In the genomic region with DNA sequence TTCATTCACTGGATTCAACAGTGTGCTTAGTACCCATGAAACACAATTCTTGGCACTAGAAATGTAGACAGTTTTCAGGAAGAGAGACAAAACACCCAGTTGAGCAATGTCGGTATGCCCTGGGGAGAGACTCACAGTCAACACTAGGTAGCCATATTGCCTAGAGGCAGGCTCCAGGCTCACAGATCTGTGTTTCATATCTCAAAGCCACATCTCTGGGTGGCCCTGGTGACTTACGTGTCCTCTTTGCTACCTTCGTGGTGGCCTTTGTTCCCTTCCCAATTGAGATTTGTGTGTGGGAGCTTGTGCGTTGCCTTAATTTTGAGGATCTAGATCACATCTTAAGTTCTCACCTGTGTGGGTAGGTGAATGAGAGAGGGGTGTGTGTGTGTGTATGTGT, we compare ENCODE assay signal across 14 mouse cellular contexts.
"Had no signal": no experiment of that assay in that cellular context is flagged by ENCODE, and none has a peak within 500 bp of the region (broad histone marks: within the 10 kb centered on the region; RNA-seq: fewer than 3 reads in every experiment).

No protein-coding gene starts in this region.

- H3K27me3 ChIP-seq: kidney, embryonic 15.5 days; midbrain, embryonic 13.5 days had no signal

- H3K9ac ChIP-seq: kidney, embryonic 15.5 days; midbrain, embryonic 13.5 days had no signal

- H3K4me1 ChIP-seq: midbrain, embryonic 13.5 days had no signal

- H3K4me3 ChIP-seq: kidney, embryonic 15.5 days; left cerebral cortex, adult 2 months; limb, embryonic 10.5 days; midbrain, embryonic 13.5 days had no signal

- H3K27ac ChIP-seq: kidney, embryonic 15.5 days; left cerebral cortex, adult 2 months; limb, embryonic 10.5 days; midbrain, embryonic 13.5 days; stomach, postnatal 0 days had no signal

- ATAC-seq: intestine, embryonic 16.5 days; lung, postnatal 0 days; midbrain, embryonic 13.5 days had no signal

- DNase-seq: kidney, adult 2 months; kidney, postnatal 25 days; lung, adult 2 months; lung, postnatal 36 days; right cerebral cortex, adult 18-20 months; right cerebral cortex, postnatal 25 days; thymus, postnatal 4 days had no signal

- H3K4me2 ChIP-seq: kidney, embryonic 15.5 days; midbrain, embryonic 13.5 days had no signal

- H3K36me3 ChIP-seq: kidney, embryonic 15.5 days; limb, embryonic 10.5 days; midbrain, embryonic 13.5 days had no signal

- H3K9me3 ChIP-seq: kidney, embryonic 15.5 days; limb, embryonic 10.5 days; midbrain, embryonic 13.5 days had no signal
